Mouse (Mus musculus) midbrain, embryonic 15.5 days (tissue): ENCODE measurements around the gene Gm45713. TPM values are rescaled to one million over a fixed set of nuclear protein-coding genes. Genes with fewer than 3 reads are reported as not detected.

Experiments used
- ATAC-seq: fragments of 200-750 bp; cut with Nextera tagmentation; replicated peaks from 2 replicates; pipeline ENCODE4 v1.8.0; 2017; ENCODE audit warnings: moderate TSS enrichment
- H3K27ac ChIP-seq: fragments of 300-500 bp; sonication (generic); 2 replicates; pipeline ENCODE4 v1.5.1; 2015; ENCODE audit warnings: mild to moderate bottlenecking, inconsistent platforms
- H3K27me3 ChIP-seq: fragments of 300-500 bp; sonication (generic); replicated peaks from 2 replicates; pipeline ENCODE4 v1.6.1; 2015; ENCODE audit warnings: inconsistent platforms
- H3K36me3 ChIP-seq: fragments of 300-500 bp; sonication (generic); replicated peaks from 2 replicates; pipeline ENCODE4 v1.6.1; 2015; ENCODE audit warnings: inconsistent platforms
- H3K4me1 ChIP-seq: fragments of 300-500 bp; sonication (generic); 2 replicates; pipeline ENCODE4 v1.6.1; 2015; ENCODE audit warnings: inconsistent platforms
- H3K4me2 ChIP-seq: fragments of 300-500 bp; sonication (generic); 2 replicates; pipeline ENCODE4 v1.6.1; 2015; ENCODE audit warnings: inconsistent platforms, mild to moderate bottlenecking, moderate library complexity
- H3K4me3 ChIP-seq: fragments of 300-500 bp; sonication (generic); 2 replicates; pipeline ENCODE4 v1.5.1; 2015; ENCODE audit warnings: mild to moderate bottlenecking, inconsistent platforms
- H3K9ac ChIP-seq: fragments of 300-500 bp; sonication (generic); 2 replicates; pipeline ENCODE4 v1.6.1; 2015; ENCODE audit warnings: mild to moderate bottlenecking, inconsistent platforms
- H3K9me3 ChIP-seq: fragments of 300-500 bp; sonication (generic); 2 replicates; pipeline ENCODE4 v1.6.1; 2016; ENCODE audit warnings: inconsistent platforms
- WGBS: fragments of 180-500 bp; shearing (Covaris S2); methylation state at CpG from one replicate; pipeline ENCODE4 v1.1.7; 2015; ENCODE audit warnings: mixed read lengths; 5-methylcytosine and 5-hydroxymethylcytosine counted together
- polyA plus RNA-seq: library from polyadenylated mRNA; unstranded; fragments of >200 nt; fragmentation: Nextera tagmentation; extraction: Ambion mirVana; gene quantifications from 2 replicates; pipeline ENCODE4 v1.2.1, GENCODE M21; 2015

Gm45713 gene
- polyA plus RNA-seq, 1 experiment from 2014 or later: not detected

- no peaks in the 10 kb centered on the region for H3K36me3 ChIP-seq
- no peak for ATAC-seq
Measured at GRCm38 (mm10) chr7:45151303-45151702, 15.3 kb upstream of the Gm45713 start.

GRCm38 (mm10) chr7:45150321-45150720 lies 14.3 kb upstream of the Gm45713 start:
- H3K27me3 ChIP-seq: no peaks in the 10 kb centered on the region
- H3K4me1 ChIP-seq: peaks cover 12% of the 10 kb centered on the region
- H3K4me2 ChIP-seq: no peak overlapping the region
- H3K9ac ChIP-seq: no peak overlapping the region
- WGBS: 65% methylated on average over 4 of the region's 4 CpGs
- no peaks in the 10 kb centered on the region for H3K9me3 ChIP-seq
- H3K27ac ChIP-seq: no peak overlapping the region
- ATAC-seq: no peak
- H3K36me3 ChIP-seq: no peaks in the 10 kb centered on the region
- H3K4me3 ChIP-seq: no peak overlapping the region

More at GRCm38 (mm10) chr7:45151303-45151702, 15.3 kb upstream of the Gm45713 start:
- Histone ChIP-seq H3K27ac (no peak overlapping the region), H3K9me3 (no peaks in the 10 kb centered on the region), H3K9ac (no peak overlapping the region), H3K4me1 (peaks cover 18% of the 10 kb centered on the region), H3K4me3 (no peak overlapping the region), H3K4me2 (no peak overlapping the region), H3K27me3 (no peaks in the 10 kb centered on the region)
- WGBS: 62% methylated on average over 11 of the region's 11 CpGs

DNA sequence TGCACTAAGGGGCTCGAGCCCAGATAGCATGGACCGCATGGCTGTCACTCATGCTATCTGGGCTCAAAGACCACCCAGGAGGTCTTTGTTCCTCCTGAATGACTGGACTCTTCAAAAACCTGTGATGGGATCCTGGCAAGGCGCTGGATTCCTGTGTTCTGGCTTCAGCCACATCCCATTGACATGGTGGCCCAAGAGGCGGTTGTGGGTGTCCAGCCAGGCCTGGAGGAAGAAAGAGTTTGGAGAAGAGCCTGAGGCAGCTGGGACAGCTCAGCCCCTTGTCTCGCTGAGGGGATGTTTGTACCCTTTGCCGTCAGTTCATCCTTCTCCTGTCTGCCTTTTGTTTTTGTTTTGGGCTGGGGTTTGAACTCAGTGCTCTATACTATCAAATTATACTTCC lies 13.5 kb upstream of the Gm45713 start:
- H3K27me3 ChIP-seq: no peaks in the 10 kb centered on the region
- H3K9ac ChIP-seq: no peak overlapping the region
- H3K4me2 ChIP-seq: no peak overlapping the region
- 24% methylated on average over 6 of the region's 6 CpGs for WGBS
- no peaks in the 10 kb centered on the region for H3K36me3 ChIP-seq
- no peaks in the 10 kb centered on the region for H3K9me3 ChIP-seq
- no peak overlapping the region for H3K4me3 ChIP-seq
- H3K4me1 ChIP-seq: peaks cover 6% of the 10 kb centered on the region
- H3K27ac ChIP-seq: no peak overlapping the region
- ATAC-seq: no peak

DNA sequence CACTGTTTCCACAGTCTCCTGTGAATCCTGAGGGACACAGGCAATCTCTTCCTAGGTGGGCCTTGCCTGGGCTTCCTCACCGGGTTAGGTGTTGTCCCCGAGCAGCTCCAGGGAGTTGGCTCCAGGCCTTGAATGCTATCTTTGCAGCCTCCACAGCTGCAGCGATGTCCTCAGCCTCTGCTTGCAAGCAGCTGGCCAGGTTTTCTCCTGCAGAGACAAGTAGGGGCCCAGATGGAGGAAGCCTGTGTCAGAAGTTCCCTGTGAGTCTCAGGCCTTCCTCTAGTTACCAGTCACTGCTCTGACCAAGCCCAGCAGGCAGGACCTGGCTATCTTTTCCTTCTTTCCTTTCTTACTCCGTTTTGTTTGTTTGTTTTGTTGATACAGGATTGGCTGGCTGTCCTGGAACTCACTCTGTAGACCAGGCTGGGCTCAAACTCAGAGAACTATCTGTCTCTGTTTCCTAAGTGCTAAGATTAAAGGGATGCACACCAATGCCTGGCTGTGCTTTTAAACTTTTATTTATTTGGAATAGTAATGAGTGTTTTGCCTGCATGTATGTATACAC lies 12.6 kb upstream of the Gm45713 start:
- 61% methylated on average over 4 of the region's 4 CpGs for WGBS

DNA sequence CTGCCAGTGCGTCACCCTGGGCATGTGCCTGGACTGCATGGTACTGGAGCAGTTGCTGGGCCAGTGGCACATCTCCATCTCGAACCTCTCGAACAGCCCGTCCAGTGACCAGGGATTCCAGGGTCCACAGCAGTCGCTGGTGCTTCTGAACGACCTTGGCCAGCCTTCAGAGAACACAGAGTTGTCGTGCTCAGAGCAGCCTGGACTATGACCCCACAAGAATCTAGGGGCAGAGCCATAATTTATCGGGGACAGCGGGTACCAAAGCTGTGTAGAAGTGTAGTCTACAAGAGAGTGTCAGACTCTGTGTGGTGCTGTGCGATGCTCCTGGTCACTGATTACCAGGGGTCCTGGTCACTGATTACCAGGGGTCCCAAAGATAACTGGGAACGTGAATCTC lies 11.9 kb upstream of the Gm45713 start:
- H3K9me3 ChIP-seq: no peaks in the 10 kb centered on the region
- H3K9ac ChIP-seq: no peak overlapping the region
- WGBS: 92% methylated on average over 11 of the region's 11 CpGs
- no peaks in the 10 kb centered on the region for H3K27me3 ChIP-seq
- H3K4me2 ChIP-seq: no peak overlapping the region
- H3K4me3 ChIP-seq: no peak overlapping the region
- no peaks in the 10 kb centered on the region for H3K4me1 ChIP-seq
- no peaks in the 10 kb centered on the region for H3K36me3 ChIP-seq
- ATAC-seq: no peak
- no peak overlapping the region for H3K27ac ChIP-seq

More for the DNA sequence above, 12.6 kb upstream of the Gm45713 start:
- no peaks in the 10 kb centered on the region for H3K9me3 ChIP-seq
- H3K27me3 ChIP-seq: no peaks in the 10 kb centered on the region
- H3K4me3 ChIP-seq: no peak overlapping the region
- no peak overlapping the region for H3K4me2 ChIP-seq
- H3K27ac ChIP-seq: no peak overlapping the region
- H3K4me1 ChIP-seq: peaks cover 5% of the 10 kb centered on the region
- ATAC-seq: no peak
- H3K9ac ChIP-seq: no peak overlapping the region
- H3K36me3 ChIP-seq: no peaks in the 10 kb centered on the region

DNA sequence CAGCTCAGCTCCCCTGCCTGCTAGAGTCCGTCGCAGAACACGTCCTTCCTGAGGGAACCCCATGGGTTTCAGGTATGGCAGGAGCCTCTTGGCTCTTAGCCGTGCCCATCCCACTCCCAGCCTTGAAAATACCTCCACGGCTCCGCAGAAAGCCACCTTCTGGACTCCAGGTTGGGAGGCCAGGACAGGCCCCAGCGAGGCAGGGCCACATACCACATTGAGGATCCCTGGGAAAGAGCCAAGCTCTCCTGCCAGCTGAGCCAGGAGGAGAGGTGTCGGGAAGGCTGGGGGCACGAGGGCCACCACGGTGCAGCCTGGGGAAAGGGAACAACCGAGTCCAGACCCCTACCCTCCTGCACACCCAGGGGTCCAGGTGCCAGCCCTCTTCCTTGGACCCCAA lies 11.2 kb upstream of the Gm45713 start:
- no peaks in the 10 kb centered on the region for H3K9me3 ChIP-seq
- H3K36me3 ChIP-seq: no peaks in the 10 kb centered on the region
- no peak overlapping the region for H3K4me3 ChIP-seq
- no peak overlapping the region for H3K9ac ChIP-seq
- 95% methylated on average over 11 of the region's 11 CpGs for WGBS
- H3K27me3 ChIP-seq: no peaks in the 10 kb centered on the region
- H3K4me2 ChIP-seq: no peak overlapping the region
- no peak for ATAC-seq
- no peaks in the 10 kb centered on the region for H3K4me1 ChIP-seq
- H3K27ac ChIP-seq: no peak overlapping the region

GRCm38 (mm10) chr7:45145460-45145859 lies 9.4 kb upstream of the Gm45713 start:
- Histone ChIP-seq H3K9ac (no peak overlapping the region), H3K36me3 (no peaks in the 10 kb centered on the region), H3K4me3 (no peak overlapping the region), H3K4me2 (no peak overlapping the region), H3K27ac (no peak overlapping the region), H3K9me3 (no peaks in the 10 kb centered on the region), H3K27me3 (no peaks in the 10 kb centered on the region), H3K4me1 (no peaks in the 10 kb centered on the region)
- no peak for ATAC-seq
- WGBS: 92% methylated on average over 8 of the region's 8 CpGs

DNA sequence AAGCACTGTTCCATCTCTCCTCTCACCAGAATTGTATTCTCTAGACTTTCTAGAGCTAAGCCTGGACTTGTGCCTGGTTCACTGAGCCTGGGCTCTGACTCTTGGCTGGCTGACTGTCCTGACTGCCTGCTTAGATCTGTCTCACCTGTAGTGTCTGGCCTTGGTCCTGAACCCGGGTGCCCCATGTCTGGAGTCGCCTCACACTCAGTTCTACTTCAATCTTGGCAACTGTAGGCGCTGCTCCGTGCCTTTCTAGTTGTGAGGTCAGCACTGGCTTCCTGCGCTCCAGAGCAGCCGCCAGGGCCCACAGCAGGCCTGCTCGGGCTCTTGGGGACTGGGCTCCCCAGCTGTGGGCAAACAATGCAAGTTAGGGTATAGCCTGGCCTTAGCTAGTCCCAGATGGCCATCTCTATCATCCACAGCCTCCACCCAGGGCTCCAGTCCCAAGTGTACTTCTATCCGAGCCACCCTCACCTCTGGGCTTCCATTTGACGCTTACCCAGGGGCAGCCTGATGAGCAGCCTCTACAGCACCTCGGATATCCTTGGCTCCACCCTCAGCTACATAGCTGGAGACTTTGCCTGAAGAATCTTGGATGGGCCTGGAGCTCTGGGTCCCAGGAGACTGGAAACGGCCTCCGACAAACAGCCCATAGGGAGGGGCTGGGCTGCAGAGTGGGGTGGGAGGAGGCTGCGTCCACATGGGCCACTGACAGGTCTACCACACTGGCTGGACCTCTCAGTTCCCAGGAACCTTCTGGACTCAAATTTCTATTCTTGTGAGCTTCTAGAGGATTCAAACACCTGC lies 8.5 kb upstream of the Gm45713 start:
- Histone ChIP-seq H3K9ac (no peak overlapping the region), H3K27me3 (no peaks in the 10 kb centered on the region), H3K4me3 (no peak overlapping the region), H3K4me2 (no peak overlapping the region), H3K4me1 (no peaks in the 10 kb centered on the region), H3K27ac (no peak overlapping the region), H3K9me3 (no peaks in the 10 kb centered on the region), H3K36me3 (no peaks in the 10 kb centered on the region)
- 88% methylated on average over 13 of the region's 13 CpGs for WGBS
- ATAC-seq: no peak

- Histone ChIP-seq H3K4me3 (no peak overlapping the region), H3K9me3 (no peaks in the 10 kb centered on the region), H3K27ac (no peak overlapping the region), H3K4me1 (no peaks in the 10 kb centered on the region), H3K4me2 (no peak overlapping the region), H3K9ac (no peak overlapping the region), H3K27me3 (no peaks in the 10 kb centered on the region), H3K36me3 (no peaks in the 10 kb centered on the region)
- WGBS: 91% methylated on average over 5 of the region's 5 CpGs
- no peak for ATAC-seq
Measured at GRCm38 (mm10) chr7:45141914-45142313, 5.9 kb upstream of the Gm45713 start.

DNA sequence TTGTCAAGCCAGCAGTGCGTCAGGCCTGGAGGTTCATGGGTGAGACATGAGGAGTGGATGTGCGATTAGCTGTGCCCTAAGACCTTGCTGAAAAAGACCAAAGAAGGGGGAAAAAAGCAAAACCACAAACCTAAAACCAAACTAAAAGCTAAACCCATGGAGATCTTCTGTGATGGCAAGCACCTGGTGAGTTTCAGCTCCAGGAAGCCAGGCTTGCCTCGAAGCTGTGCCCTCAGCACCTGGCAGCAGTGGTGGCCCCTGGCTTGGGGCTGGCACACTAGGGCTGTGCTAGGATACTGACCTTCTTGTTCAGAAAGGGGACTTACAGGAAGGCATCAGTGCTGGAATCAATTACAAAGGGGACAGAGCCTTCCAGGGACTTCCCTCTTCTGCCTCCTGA lies 5.3 kb upstream of the Gm45713 start:
- Histone ChIP-seq H3K9ac (no peak overlapping the region), H3K27me3 (no peaks in the 10 kb centered on the region), H3K4me2 (no peak overlapping the region), H3K9me3 (no peaks in the 10 kb centered on the region), H3K4me3 (no peak overlapping the region), H3K36me3 (no peaks in the 10 kb centered on the region), H3K27ac (no peak overlapping the region), H3K4me1 (peaks cover 2% of the 10 kb centered on the region; the same call in 1 of the 2 replicates)
- ATAC-seq: no peak
- WGBS: 91% methylated on average over 3 of the region's 3 CpGs

DNA sequence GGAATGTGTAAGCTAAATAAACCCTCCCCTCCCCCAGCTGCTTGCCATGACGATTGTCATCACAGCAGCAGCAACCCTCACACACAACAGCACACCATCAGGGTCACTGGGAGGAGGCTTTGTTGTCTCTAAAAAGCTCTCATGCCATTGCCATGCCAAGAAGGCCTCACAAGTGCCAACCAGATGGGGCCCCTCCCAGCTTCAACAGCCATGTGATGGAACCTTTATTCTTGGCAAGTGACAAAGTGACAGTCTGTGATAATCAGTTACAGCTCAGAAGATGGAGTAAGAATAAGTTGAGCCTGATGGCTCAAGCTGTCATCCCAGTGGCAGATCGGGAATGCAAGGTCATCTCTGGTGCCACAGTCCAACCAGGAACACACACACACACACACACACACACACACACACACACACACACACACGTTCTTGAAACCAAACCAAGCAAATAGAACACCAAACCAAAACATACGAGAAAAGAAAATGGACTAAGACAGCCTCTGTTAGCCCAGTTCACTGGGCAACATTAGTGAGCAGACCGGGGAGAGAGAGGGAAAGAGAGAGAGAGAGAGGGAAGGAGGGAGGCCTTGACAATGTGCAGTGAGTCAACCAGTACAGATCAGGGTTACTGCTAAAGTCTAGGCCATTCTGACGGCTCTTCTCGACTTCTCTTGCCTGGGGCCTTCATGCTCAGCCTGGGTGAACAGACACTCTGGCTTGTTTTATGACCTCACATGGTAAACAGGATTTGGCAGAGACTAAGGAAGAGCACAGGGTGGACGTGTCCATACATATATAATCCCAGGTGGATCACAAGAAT lies 4.1 kb upstream of the Gm45713 start:
- H3K9ac ChIP-seq: no peak overlapping the region
- H3K4me2 ChIP-seq: no peak overlapping the region
- no peak overlapping the region for H3K4me3 ChIP-seq
- no peaks in the 10 kb centered on the region for H3K27me3 ChIP-seq
- no peaks in the 10 kb centered on the region for H3K9me3 ChIP-seq
- no peak for ATAC-seq
- no peak overlapping the region for H3K27ac ChIP-seq
- no peaks in the 10 kb centered on the region for H3K36me3 ChIP-seq
- peaks cover 8% of the 10 kb centered on the region; the same call in 1 of the 2 replicates for H3K4me1 ChIP-seq
- 81% methylated on average over 8 of the region's 8 CpGs for WGBS

DNA sequence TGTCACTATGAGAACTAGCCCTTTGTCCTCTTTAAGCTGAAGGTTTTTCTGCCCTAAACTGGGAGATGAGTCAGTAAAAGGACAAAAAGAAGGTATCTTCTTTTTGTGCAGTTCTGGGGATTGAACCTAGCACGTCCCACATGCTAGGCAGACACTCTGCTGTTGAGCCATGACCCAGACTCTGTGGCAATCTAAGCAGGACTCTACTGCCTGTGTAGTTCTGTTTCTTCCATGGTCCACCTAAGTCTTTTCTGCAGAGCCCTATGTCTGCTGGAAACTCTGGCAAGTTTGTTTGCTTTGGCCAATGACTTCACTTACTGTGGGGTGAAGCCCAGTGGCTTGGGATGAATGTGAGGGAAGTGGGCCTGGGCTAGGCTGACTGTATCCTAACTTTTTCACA lies 2.4 kb upstream of the Gm45713 start:
- no peaks in the 10 kb centered on the region for H3K27me3 ChIP-seq
- H3K9ac ChIP-seq: no peak overlapping the region
- WGBS: 84% methylated on average over 1 of the region's 1 CpGs
- H3K9me3 ChIP-seq: no peaks in the 10 kb centered on the region
- H3K4me3 ChIP-seq: no peak overlapping the region
- no peak for ATAC-seq
- H3K4me1 ChIP-seq: peaks cover 8% of the 10 kb centered on the region; the same call in 1 of the 2 replicates
- H3K4me2 ChIP-seq: no peak overlapping the region
- H3K36me3 ChIP-seq: no peaks in the 10 kb centered on the region
- no peak overlapping the region for H3K27ac ChIP-seq
